Mouse (Mus musculus) heart, adult 18-20 months (tissue): ENCODE data around the gene Ndufa4l2. TPM values are rescaled to one million over a fixed set of nuclear protein-coding genes. Genes with fewer than 3 reads are reported as not detected.
A peak's percentile ranks its signal among the peaks of the same experiment; 100 is the strongest.

Experiments
- DNase-seq, 2 experiments: peaks; one replicate each; pipeline ENCODE4 v3.0.0; 2021 to 2022; ENCODE audit warnings: mixed read lengths in 1 of 2
- long read RNA-seq, 2 experiments: library from polyadenylated mRNA; stranded (forward); transcript quantifications; one replicate each; pipeline ENCODE4 v2.0.0; 2021
- total RNA-seq, 2 experiments: library from RNA; stranded (reverse); gene quantifications; 2 replicates each; pipeline ENCODE4 v1.2.3; 2021

The Ndufa4l2 gene
- total RNA-seq: 10 to 100 TPM; 23.9 to 27.0 TPM
- long read RNA-seq, experiment 1, transcript Ndufa4l2-201 (4 exons, 934 nt): major isoform, 17 of 21 reads
- long read RNA-seq, experiment 1, partial matches to known transcripts: 1 of 21 reads
- long read RNA-seq, experiment 1, other reads (novel, unspliced or antisense): 3 of 21 reads
- long read RNA-seq, experiment 2, transcript Ndufa4l2-201 (4 exons, 934 nt): major isoform, 9 of 13 reads
- long read RNA-seq, experiment 2, partial matches to known transcripts: 1 of 13 reads
- long read RNA-seq, experiment 2, other reads (novel, unspliced or antisense): 3 of 13 reads

GRCm38 (mm10) chr10:127514764-127515163 lies at the start of gene Ndufa4l2:
Ndufa4l2 (plus strand) TSS chr10:127514967.
- peak; percentile 81 to 82 for DNase-seq

- DNase-seq: no peak
These were observed 43.3 kb upstream of the Ndufa4l2 start for GRCm38 (mm10) chr10:127471281-127471988.

- DNase-seq: no peak
These were observed 42.0 kb upstream of the Ndufa4l2 start for GRCm38 (mm10) chr10:127472722-127473121.

- no peak for DNase-seq
These were observed 39.6 kb upstream of the Ndufa4l2 start for GRCm38 (mm10) chr10:127475175-127475574.

- DNase-seq: no peak
These were observed 38.2 kb upstream of the Ndufa4l2 start for GRCm38 (mm10) chr10:127476541-127476940.

- DNase-seq: no peak
These were observed 37.5 kb upstream of the Ndufa4l2 start for GRCm38 (mm10) chr10:127477301-127477700.

- peak; percentile 15 to 57 for DNase-seq
These were observed 35.6 kb upstream of the Ndufa4l2 start for GRCm38 (mm10) chr10:127479131-127479530.

- peak; percentile 51 to 74 for DNase-seq
These were observed 33.6 kb upstream of the Ndufa4l2 start for GRCm38 (mm10) chr10:127480833-127481813.

- DNase-seq: no peak
These were observed 29.5 kb upstream of the Ndufa4l2 start for GRCm38 (mm10) chr10:127485235-127485634.

- no peak for DNase-seq
These were observed 25.9 kb upstream of the Ndufa4l2 start for GRCm38 (mm10) chr10:127488856-127489255.

- DNase-seq: no peak
These were observed 24.3 kb upstream of the Ndufa4l2 start for GRCm38 (mm10) chr10:127490160-127491127.

- no peak for DNase-seq
These were observed 23.6 kb upstream of the Ndufa4l2 start for GRCm38 (mm10) chr10:127491128-127491512.

- no peak for DNase-seq
These were observed 22.6 kb upstream of the Ndufa4l2 start for GRCm38 (mm10) chr10:127492118-127492517.

- DNase-seq: no peak
These were observed 18.6 kb upstream of the Ndufa4l2 start for GRCm38 (mm10) chr10:127496156-127496555.

- no peak for DNase-seq
These were observed 15.3 kb upstream of the Ndufa4l2 start for GRCm38 (mm10) chr10:127499516-127499915.

- DNase-seq: no peak
These were observed 14.7 kb upstream of the Ndufa4l2 start for GRCm38 (mm10) chr10:127500042-127500441.

- DNase-seq: no peak
These were observed 13.6 kb upstream of the Ndufa4l2 start, which contains the start of gene Stac3 for GRCm38 (mm10) chr10:127500894-127501893. Stac3 (plus strand) TSS chr10:127501686.

GRCm38 (mm10) chr10:127508239-127508638 lies 6.5 kb upstream of the Ndufa4l2 start:
- peak; percentile 47 to 69 for DNase-seq

GRCm38 (mm10) chr10:127509051-127509836 lies 5.5 kb upstream of the Ndufa4l2 start:
- peak; percentile 76 to 90 for DNase-seq
